Mouse (Mus musculus): ENCODE measurements at regions not wholly inside any gene's neighbourhood (a gene's known extent, or its start where the extent isn't known, plus 50 kb on each side); places are given as distances from the start of the nearest gene placed in this dataset.
"Not testable (repeated sequence)": the region's sequence is repeated elsewhere in the genome, so short reads cannot be mapped to it uniquely, and the experiment has no call there.

GRCm38 (mm10) chr13:69129056-69129620 is 129.8 kb upstream of the Adcy2 start:
- DNase-seq (ENCODE audit: low spot score in 2 of 2) = no peak

- no peak for DNase-seq (ENCODE audit: low spot score in 2 of 2)
Measured at GRCm38 (mm10) chr13:69127522-69127921, 128.2 kb upstream of the Adcy2 start.

- DNase-seq (ENCODE audit: low spot score in 2 of 2) = not testable (repeated sequence)
Measured at GRCm38 (mm10) chr13:69118743-69119142, 119.4 kb upstream of the Adcy2 start.

- DNase-seq (ENCODE audit: low spot score in 2 of 2) = peak in 1 of 2 experiments; percentile 6
Measured at GRCm38 (mm10) chr13:69109168-69109567, 109.8 kb upstream of the Adcy2 start.

- peak; percentile 28 to 41 for DNase-seq (ENCODE audit: low spot score in 2 of 2)
Measured at GRCm38 (mm10) chr13:69086613-69087012, 87.3 kb upstream of the Adcy2 start.

GRCm38 (mm10) chr13:69070336-69070735 is 71.0 kb upstream of the Adcy2 start:
- DNase-seq (ENCODE audit: low spot score in 2 of 2) = no peak

- no peak for DNase-seq (ENCODE audit: low spot score in 2 of 2)
Measured at GRCm38 (mm10) chr13:69069817-69070216, 70.5 kb upstream of the Adcy2 start.

GRCm38 (mm10) chr13:69066636-69067035 is 67.3 kb upstream of the Adcy2 start:
- no peak for DNase-seq (ENCODE audit: low spot score in 2 of 2)

- DNase-seq (ENCODE audit: low spot score in 2 of 2) = no peak
Measured at GRCm38 (mm10) chr13:69065285-69065684, 65.9 kb upstream of the Adcy2 start.

- no peak for DNase-seq (ENCODE audit: low spot score in 2 of 2)
Measured at GRCm38 (mm10) chr13:69062692-69063233, 63.4 kb upstream of the Adcy2 start.

- no peak for DNase-seq (ENCODE audit: low spot score in 2 of 2)
Measured at GRCm38 (mm10) chr13:69061436-69061835, 62.1 kb upstream of the Adcy2 start.

Measured in right cerebral cortex, postnatal 36 days (tissue).